Mouse (Mus musculus) embryonic fibroblast, embryonic 13.5 days (primary cell): Measurements from ENCODE around the gene Orai3.

ENCODE experiments used
- CTCF ChIP-seq: IDR thresholded peaks from 2 replicates; pipeline ENCODE4 v1.5.1; 2011; ENCODE audit warnings: mild to moderate bottlenecking, control low read depth, low read length, moderate library complexity, borderline replicate concordance; ENCODE audit not compliant: insufficient read depth
- POLR2A ChIP-seq: IDR thresholded peaks from 2 replicates; pipeline ENCODE4 v1.6.1; 2011; ENCODE audit warnings: low read depth, mild to moderate bottlenecking, control low read depth, low read length, moderate library complexity

DNA sequence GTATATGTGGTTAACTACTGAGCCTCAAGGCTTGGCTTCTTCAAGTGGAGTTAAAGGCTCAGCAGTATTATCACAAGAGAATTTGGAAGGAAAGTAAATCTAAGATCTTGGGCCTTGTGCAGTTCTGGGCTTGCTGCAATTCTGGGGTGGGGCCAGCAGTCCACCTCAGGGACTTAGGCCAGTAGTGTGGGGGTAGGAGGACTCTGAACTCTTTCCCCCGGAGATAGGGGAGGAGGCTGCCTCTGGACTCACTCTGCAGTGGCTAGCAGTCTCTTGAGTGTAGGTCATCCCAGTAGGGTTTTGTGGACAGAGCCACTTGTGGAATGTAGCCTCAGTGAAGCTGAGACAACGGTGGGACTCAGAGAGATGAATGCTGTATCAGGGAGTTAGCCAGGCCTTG, 3.9 kb upstream of the Orai3 start:
- TF ChIP-seq CTCF (no peak), POLR2A (no peak)
